Mouse (Mus musculus) intestine, embryonic 16.5 days (tissue): ENCODE measurements around the gene Cxcl3. TPM values are rescaled to one million over a fixed set of nuclear protein-coding genes. Genes with fewer than 3 reads are reported as not detected.
A peak's percentile ranks its signal among the peaks of the same experiment; 100 is the strongest.

ENCODE experiments used
- ATAC-seq: fragments of 200-750 bp; cut with Nextera tagmentation; 2 replicates; pipeline ENCODE4 v1.8.0; 2017; ENCODE audit warnings: moderate TSS enrichment, moderate library complexity
- H3K27ac ChIP-seq: fragments of 300-500 bp; sonication (generic); 2 replicates; pipeline ENCODE4 v1.5.1; 2014; ENCODE audit warnings: mild to moderate bottlenecking, low read length
- H3K27me3 ChIP-seq: fragments of 300-500 bp; sonication (generic); replicated peaks from 2 replicates; pipeline ENCODE4 v1.6.1; 2014; ENCODE audit warnings: low read length, control low read depth, mixed read lengths; ENCODE audit not compliant: control insufficient read depth, insufficient read depth
- H3K36me3 ChIP-seq: fragments of 300-500 bp; sonication (generic); 2 replicates; pipeline ENCODE4 v1.6.1; 2014; ENCODE audit warnings: low read length, control low read depth; ENCODE audit not compliant: control insufficient read depth, insufficient read depth
- H3K4me1 ChIP-seq: fragments of 300-500 bp; sonication (generic); 2 replicates; pipeline ENCODE4 v1.6.1; 2014; ENCODE audit warnings: low read length, control low read depth, mixed read lengths; ENCODE audit not compliant: control insufficient read depth, insufficient read depth
- H3K4me2 ChIP-seq: fragments of 300-500 bp; sonication (generic); 2 replicates; pipeline ENCODE4 v1.6.1; 2014; ENCODE audit warnings: low read depth, low read length, control low read depth
- H3K4me3 ChIP-seq: fragments of 300-500 bp; sonication (generic); 2 replicates; pipeline ENCODE4 v1.5.1; 2014; ENCODE audit warnings: mild to moderate bottlenecking, low read length
- H3K9ac ChIP-seq: fragments of 300-500 bp; sonication (generic); 2 replicates; pipeline ENCODE4 v1.6.1; 2014; ENCODE audit warnings: low read depth, low read length
- H3K9me3 ChIP-seq: fragments of 300-500 bp; sonication (generic); 2 replicates; pipeline ENCODE4 v1.6.1; 2016; ENCODE audit warnings: low read length, control low read depth; ENCODE audit not compliant: control insufficient read depth
- WGBS: fragments of 180-500 bp; shearing (Covaris S2); extraction: QIAGEN DNeasy Blood & Tissue Kit; methylation state at CpG from one replicate; pipeline ENCODE4 v1.1.7; 2014; 5-methylcytosine and 5-hydroxymethylcytosine counted together
- polyA plus RNA-seq: library from polyadenylated mRNA; unstranded; fragments of >200 nt; fragmentation: Nextera tagmentation; extraction: Ambion mirVana; gene quantifications from 2 replicates; pipeline ENCODE4 v1.2.1, GENCODE M21; 2015

The Cxcl3 gene
- polyA plus RNA-seq, 1 experiment from 2014 or later: not detected

DNA sequence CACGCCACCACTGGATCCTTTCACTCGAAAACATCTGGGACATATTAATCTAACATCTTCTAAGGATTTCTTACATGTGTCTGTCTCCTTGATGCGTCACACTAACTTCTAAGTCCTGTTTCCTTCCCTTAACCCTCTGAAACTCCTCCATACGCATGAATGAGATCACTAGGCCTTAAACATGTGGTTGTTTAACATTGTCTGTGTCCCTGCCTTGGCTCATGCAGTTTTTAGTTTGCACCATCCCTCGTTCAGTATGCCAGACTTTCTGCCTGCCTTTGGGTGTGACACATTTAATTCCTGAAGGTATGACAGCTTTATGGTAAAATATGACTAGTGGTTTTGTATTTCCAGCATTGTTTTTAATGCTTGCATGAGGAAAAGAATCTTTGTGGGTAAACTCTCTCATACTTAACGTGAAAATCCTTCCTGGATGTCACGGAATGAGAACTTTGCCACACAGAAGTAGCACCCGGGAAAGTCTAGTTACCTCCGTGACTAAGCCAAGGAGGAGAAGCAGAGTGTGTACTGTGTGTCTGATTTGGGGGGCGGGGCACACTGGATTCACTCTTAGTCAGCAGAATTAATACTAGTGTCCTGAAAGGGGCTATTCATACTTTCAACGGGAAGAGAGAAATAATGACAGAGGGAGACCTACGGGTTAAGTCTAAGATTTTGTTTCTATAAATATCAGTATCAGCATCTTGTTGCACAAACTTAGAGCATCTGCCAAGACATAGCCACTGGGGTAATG lies 21.8 kb upstream of the Cxcl3 start:
- Histone ChIP-seq H3K27me3 (peaks cover 4% of the 10 kb centered on the region), H3K27ac (no peak overlapping the region), H3K9me3 (no peaks in the 10 kb centered on the region), H3K4me1 (peaks cover 6% of the 10 kb centered on the region), H3K36me3 (no peaks in the 10 kb centered on the region), H3K4me2 (no peak overlapping the region), H3K4me3 (no peak overlapping the region), H3K9ac (no peak overlapping the region)
- WGBS: 73% methylated on average over 12 of the region's 12 CpGs
- ATAC-seq: no peak

DNA sequence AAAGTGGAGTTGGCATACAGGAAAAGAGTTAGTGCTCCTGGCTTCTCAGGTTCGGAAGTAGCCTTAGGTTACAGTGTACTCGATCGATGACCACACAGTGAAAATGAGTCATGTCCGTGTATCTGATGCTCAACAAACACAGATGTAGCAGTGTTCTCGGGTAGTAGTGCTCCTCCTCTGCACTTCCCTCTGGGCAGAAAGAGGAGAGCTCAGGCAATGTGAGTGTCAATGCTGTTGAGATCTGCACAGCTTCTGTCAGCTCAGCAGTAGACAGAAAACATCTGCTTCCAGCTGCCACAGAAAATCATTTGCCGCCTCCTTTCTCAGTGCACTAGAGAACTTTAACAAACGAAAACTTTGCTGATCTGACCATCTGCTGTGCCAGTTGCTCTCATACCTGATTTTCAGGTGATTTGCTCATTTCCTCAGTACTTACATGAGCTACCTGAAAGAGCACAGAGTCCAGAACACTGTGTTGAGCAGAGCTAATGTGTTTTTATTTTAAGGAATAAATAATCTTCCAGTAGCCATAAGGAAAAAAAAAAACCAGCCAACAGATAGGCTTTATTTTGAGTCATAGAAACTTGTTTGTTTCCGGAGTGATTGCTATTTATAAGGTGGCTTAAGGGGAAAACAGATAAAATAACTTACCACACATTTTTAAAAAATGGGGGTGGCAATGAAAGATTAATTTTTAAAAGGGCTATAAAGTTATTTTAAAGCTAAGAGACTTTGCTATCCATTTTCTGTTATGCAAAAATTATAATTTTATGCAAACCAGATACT lies 19.9 kb upstream of the Cxcl3 start:
- ATAC-seq: no peak
- WGBS: 44% methylated on average over 8 of the region's 8 CpGs
- H3K4me2 ChIP-seq: no peak overlapping the region

DNA sequence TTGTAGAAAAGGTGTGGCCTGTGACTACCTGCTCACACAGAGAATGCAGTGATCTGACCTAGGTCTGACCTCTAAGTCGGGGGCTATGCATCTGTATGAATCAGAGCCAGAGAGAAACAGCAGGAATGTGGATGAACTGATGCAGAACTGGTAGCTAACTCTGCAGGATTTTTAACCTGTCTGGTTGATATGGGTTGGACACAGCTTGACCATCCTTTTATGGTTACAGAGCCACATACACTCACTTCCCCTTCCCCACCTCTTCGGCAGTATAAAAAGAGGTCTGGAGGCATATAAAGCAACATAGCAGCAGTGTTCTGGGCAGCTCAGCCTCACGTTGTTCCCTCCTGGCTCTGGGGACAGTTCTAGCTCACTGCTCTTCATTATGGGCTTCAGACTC lies 17.7 kb upstream of the Cxcl3 start, which contains the start of gene Ppbp:
Gene Ppbp (plus strand): TSS at position 301 of the 400 bp plus-strand sequence.
- no peak within 1 kb of the TSS for H3K4me3 ChIP-seq
- H3K27me3 ChIP-seq: no peaks in the 10 kb centered on the region
- H3K4me2 ChIP-seq: no peak within 1 kb of the TSS
- no peak within 1 kb of the TSS for H3K9ac ChIP-seq
- 61% methylated on average over 3 of the region's 3 CpGs for WGBS
- ATAC-seq: no peak
- H3K36me3 ChIP-seq: no peaks in the 10 kb centered on the region
- no peak within 1 kb of the TSS for H3K27ac ChIP-seq
- H3K9me3 ChIP-seq: no peaks in the 10 kb centered on the region
- peaks cover 5% of the 10 kb centered on the region; the same call in 1 of the 2 replicates for H3K4me1 ChIP-seq

More for the DNA sequence above, 19.9 kb upstream of the Cxcl3 start:
- no peaks in the 10 kb centered on the region for H3K27me3 ChIP-seq
- no peak overlapping the region for H3K9ac ChIP-seq
- no peak overlapping the region for H3K27ac ChIP-seq
- H3K4me1 ChIP-seq: no peaks in the 10 kb centered on the region
- no peaks in the 10 kb centered on the region for H3K9me3 ChIP-seq
- no peaks in the 10 kb centered on the region for H3K36me3 ChIP-seq
- no peak overlapping the region for H3K4me3 ChIP-seq

DNA sequence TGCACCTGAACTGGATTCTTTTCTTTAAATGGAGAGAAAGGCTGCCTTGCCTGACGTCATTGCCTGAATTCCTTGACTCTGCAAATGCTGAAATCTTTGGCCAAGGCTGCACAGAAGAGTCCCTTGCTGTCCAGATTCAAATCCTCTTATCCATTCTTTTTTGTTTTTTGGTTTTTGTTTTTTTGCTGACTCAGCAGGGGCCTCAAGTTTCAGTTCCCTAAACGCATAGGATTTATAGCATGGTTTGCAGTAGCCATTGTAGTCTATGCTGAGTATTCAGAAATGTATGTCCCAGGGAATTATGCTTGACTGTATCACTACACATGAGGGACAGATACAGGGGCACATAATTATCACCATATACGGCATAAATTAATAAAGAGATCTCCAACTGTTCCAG lies 14.5 kb upstream of the Cxcl3 start:
- H3K36me3 ChIP-seq: no peaks in the 10 kb centered on the region
- no peak overlapping the region for H3K4me2 ChIP-seq
- H3K27me3 ChIP-seq: no peaks in the 10 kb centered on the region
- H3K9me3 ChIP-seq: no peaks in the 10 kb centered on the region
- H3K4me3 ChIP-seq: no peak overlapping the region
- H3K4me1 ChIP-seq: peaks cover 5% of the 10 kb centered on the region; the same call in 1 of the 2 replicates
- ATAC-seq: no peak
- no peak overlapping the region for H3K27ac ChIP-seq
- WGBS: 70% methylated on average over 3 of the region's 3 CpGs
- no peak overlapping the region for H3K9ac ChIP-seq

DNA sequence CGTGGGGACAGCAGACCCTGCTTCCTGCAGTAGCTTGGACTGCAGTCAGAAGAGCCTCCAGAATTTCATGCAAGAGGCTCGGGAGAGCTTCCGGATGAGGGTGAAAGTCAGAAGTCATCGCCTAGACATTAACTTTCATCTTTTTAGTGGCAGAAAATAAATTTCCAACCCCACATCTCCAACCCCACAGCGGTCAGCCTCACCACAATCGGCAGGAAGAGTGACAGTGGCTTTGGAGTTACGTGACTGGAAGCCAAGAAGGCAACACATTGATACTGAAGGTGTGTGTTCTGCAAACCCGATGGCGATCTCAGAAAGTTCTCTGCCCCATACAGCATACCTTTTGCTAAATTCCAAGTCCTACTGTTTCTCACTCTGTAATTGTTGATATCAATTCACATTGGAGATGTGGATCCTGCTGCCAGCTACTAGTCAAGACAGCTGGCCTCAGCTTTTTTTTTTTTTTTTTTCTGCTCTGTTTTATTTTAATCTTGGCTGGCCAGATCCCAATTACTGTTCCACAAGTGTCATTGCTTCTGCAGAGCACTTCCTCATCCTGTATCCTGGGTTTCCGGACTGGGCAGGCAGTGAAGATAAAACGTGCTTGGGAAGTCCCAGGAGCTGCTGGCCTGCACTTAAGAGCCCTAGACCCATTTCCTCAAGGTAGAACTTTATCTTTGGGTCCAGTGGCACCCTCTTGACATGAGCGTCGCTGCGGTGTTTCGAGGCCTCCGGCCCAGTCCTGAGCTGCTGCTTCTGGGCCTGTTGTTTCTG lies 13.8 kb upstream of the Cxcl3 start, which contains the start of gene Pf4:
Gene Pf4 (plus strand): TSS at position 556 of the 774 bp plus-strand sequence.
- WGBS: 72% methylated on average over 16 of the region's 16 CpGs
- Histone ChIP-seq H3K27ac (no peak within 1 kb of the TSS; the same call in 1 of the 2 replicates), H3K9me3 (no peaks in the 10 kb centered on the region), H3K4me2 (no peak within 1 kb of the TSS), H3K9ac (no peak within 1 kb of the TSS), H3K36me3 (no peaks in the 10 kb centered on the region), H3K4me1 (peaks cover 5% of the 10 kb centered on the region; the same call in 1 of the 2 replicates), H3K27me3 (no peaks in the 10 kb centered on the region), H3K4me3 (no peak within 1 kb of the TSS)
- ATAC-seq: peak; percentile 64; the same call in 1 of the 2 replicates

DNA sequence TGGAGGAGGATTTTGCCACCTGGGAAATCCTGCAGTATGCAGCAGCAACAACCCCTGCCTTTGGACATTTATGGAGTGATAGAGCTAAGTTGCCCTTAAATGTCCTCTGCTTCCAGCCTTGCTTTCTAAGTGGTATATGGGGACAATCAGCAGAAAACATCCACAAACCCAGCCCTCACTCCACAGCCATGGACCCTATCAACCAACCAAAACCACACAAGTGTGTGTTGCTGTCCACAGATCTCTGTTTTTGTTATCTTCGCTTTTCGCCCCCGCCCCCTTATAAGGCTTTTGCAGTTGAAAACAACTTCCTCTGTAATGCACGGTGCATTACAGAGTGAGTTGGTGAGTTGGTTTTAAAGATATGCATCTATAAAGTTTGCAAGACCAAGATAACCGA lies 10.3 kb upstream of the Cxcl3 start:
- Histone ChIP-seq H3K9me3 (no peaks in the 10 kb centered on the region), H3K27ac (no peak overlapping the region), H3K27me3 (no peaks in the 10 kb centered on the region), H3K4me3 (no peak overlapping the region), H3K4me2 (no peak overlapping the region), H3K4me1 (peaks cover 5% of the 10 kb centered on the region; the same call in 1 of the 2 replicates), H3K36me3 (no peaks in the 10 kb centered on the region), H3K9ac (no peak overlapping the region)
- 82% methylated on average over 5 of the region's 5 CpGs for WGBS
- ATAC-seq: no peak

DNA sequence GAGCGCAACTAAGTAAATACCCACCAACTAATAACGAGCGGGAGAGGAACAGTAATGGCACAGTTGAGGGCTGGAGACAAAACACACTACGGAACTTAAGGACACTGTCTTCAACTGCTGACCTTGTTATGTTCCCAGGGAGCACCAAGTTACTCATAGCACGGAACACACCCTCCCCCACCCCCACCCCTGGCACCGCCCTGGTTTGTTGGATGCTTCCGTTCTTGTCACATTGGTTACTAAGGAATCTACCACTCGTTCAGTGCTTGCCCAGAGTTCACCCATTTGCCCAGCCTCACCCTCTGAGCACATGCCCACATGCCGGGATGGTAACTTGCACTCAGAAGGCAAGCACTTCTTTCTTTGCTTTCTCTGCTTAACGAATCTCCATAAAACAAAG lies 8.3 kb upstream of the Cxcl3 start:
- peaks cover under 1% of the 10 kb centered on the region; the same call in 1 of the 2 replicates for H3K4me1 ChIP-seq
- H3K4me3 ChIP-seq: no peak overlapping the region
- no peak overlapping the region for H3K4me2 ChIP-seq
- no peak for ATAC-seq
- no peak overlapping the region for H3K9ac ChIP-seq
- no peaks in the 10 kb centered on the region for H3K27me3 ChIP-seq
- no peak overlapping the region for H3K27ac ChIP-seq
- H3K36me3 ChIP-seq: no peaks in the 10 kb centered on the region
- WGBS: 83% methylated on average over 10 of the region's 10 CpGs
- H3K9me3 ChIP-seq: no peaks in the 10 kb centered on the region

DNA sequence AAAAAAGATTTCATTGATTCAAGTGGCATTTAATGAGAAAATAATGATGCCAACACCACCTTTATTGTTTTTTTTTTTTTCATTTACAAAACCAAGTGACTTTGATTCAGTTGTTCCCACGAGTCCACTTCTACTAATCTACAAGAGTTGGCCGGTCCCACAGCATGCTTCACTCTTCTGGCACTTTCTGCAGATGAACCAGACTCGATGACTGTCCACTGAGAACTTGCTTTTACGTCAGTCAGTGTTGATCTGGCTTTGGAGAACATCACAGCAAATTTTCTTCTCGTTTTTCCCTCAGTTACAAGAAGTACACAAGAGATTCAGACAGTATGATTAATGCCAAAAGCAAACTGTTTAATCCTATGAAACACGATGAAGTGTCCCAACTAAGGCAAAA lies 7.0 kb upstream of the Cxcl3 start:
- H3K4me2 ChIP-seq: no peak overlapping the region
- H3K4me1 ChIP-seq: no peaks in the 10 kb centered on the region
- no peaks in the 10 kb centered on the region for H3K27me3 ChIP-seq
- 80% methylated on average over 6 of the region's 6 CpGs for WGBS
- H3K9me3 ChIP-seq: no peaks in the 10 kb centered on the region
- no peak overlapping the region for H3K27ac ChIP-seq
- no peak overlapping the region for H3K4me3 ChIP-seq
- H3K9ac ChIP-seq: no peak overlapping the region
- H3K36me3 ChIP-seq: no peaks in the 10 kb centered on the region
- no peak for ATAC-seq

DNA sequence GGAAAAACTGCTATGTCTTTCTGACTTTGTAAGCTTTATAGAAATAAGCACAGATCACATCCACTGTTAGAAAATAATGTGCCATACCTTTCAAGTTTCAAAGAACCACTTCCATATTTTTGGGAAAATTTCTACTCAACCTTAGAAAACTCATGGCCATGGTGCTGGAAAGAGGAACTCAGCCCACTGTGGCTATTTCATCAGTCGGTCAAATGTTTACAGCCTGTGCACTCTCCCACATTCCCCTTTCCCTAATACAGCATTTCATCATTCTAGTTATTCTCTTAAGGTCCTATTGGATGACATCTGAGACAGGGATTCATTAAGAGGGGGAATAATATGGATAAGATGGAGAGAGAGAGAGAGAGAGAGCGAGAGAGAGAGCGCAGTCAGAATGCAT lies 2.2 kb upstream of the Cxcl3 start:
- H3K9ac ChIP-seq: no peak overlapping the region
- no peaks in the 10 kb centered on the region for H3K36me3 ChIP-seq

More for the DNA sequence above, 2.2 kb upstream of the Cxcl3 start:
- Histone ChIP-seq H3K27ac (no peak overlapping the region), H3K9me3 (no peaks in the 10 kb centered on the region), H3K4me1 (0 out of 2 replicates have a peak, but pooled peaks cover 4% of the 10 kb centered on the region), H3K4me3 (no peak overlapping the region), H3K27me3 (no peaks in the 10 kb centered on the region), H3K4me2 (no peak overlapping the region)
- ATAC-seq: no peak
- 77% methylated on average over 3 of the region's 3 CpGs for WGBS
